Mouse (Mus musculus): ENCODE results near the gene Gpr146.

DNA sequence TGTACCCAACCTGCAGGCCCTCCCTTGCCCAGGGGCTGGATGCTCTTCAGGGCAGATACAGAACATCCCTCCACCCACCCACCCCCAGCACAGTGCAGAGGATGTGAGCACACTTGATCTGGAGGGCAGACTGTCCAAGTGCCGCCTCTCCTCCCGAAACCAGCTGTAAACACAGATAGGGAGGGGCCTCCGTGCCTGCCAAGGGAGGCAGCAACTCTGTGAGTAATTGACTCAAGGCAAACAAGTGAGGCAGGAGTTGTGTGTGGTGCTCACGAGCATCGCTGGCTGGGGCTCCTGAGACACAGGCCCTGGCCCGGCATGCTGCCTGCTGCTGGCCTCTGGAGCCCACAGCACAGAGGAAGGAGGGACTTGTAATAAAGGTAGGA, 12.2 kb downstream of the Gpr146 start:
- TF ChIP-seq USF1 (IDR thresholded peaks at IDR 0.05; ENCODE audit: low read depth) (no peak), MYOG (IDR thresholded peaks at IDR 0.05; ENCODE audit: control insufficient read depth in 1 of 3, insufficient read depth in 1 of 3, insufficient read length in 2 of 3, low read depth in 2 of 3) (no peak), POLR2A (IDR thresholded peaks at IDR 0.05; ENCODE audit: insufficient read length, low read depth) (no peak), REST (IDR thresholded peaks at IDR 0.05; ENCODE audit: insufficient read depth, insufficient read length) (no peak), TCF12 (IDR thresholded peaks at IDR 0.05; ENCODE audit: insufficient read depth, poor library complexity, severe bottlenecking) (no peak), POLR2AphosphoS2 (IDR thresholded peaks at IDR 0.05; ENCODE audit: insufficient read length, low read depth) (no peak), MAX (IDR thresholded peaks at IDR 0.05; ENCODE audit: low read depth) (no peak)
